Mouse (Mus musculus): ENCODE results near the gene Kcnb1. TPM values are rescaled to one million over a fixed set of nuclear protein-coding genes. Genes with fewer than 3 reads are reported as not detected.
A peak's percentile ranks its signal among the peaks of the same experiment; 100 is the strongest.

The Kcnb1 gene
- polyA plus RNA-seq, 1 experiment from 2014 or later, result 0.65 TPM

GRCm38 (mm10) chr2:167064601-167065295 lies 125.2 kb downstream of the Kcnb1 start:
- 15% methylated on average over 9 of the region's 9 CpGs for WGBS
- no peak for ATAC-seq (ENCODE audit: low read depth)
- Histone ChIP-seq H3K36me3 (ENCODE audit: control insufficient read depth, insufficient read depth, low read length) (peaks cover 16% of the 10 kb centered on the region), H3K4me2 (ENCODE audit: low read depth, low read length) (peak overlapping the region; percentile 62), H3K27me3 (ENCODE audit: control insufficient read depth, insufficient read depth, low read depth, low read length) (no peaks in the 10 kb centered on the region), H3K9ac (ENCODE audit: low read length) (peak overlapping the region; percentile 92), H3K9me3 (ENCODE audit: control insufficient read depth, low read length) (no peaks in the 10 kb centered on the region), H3K4me3 (ENCODE audit: low read length) (peak overlapping the region; percentile 90), H3K27ac (ENCODE audit: low read length) (peak overlapping the region; percentile 0; the same call in 1 of the 2 replicates), H3K4me1 (replicated peaks; ENCODE audit: control insufficient read depth, insufficient read depth, low read length) (peaks cover 25% of the 10 kb centered on the region)

- no peak for ATAC-seq (ENCODE audit: low read depth)
- Histone ChIP-seq H3K9ac (ENCODE audit: low read length) (peak overlapping the region; percentile 92), H3K27ac (ENCODE audit: low read length) (peak overlapping the region; percentile 94), H3K4me1 (replicated peaks; ENCODE audit: control insufficient read depth, insufficient read depth, low read length) (peaks cover 27% of the 10 kb centered on the region), H3K4me3 (ENCODE audit: low read length) (peak overlapping the region; percentile 90), H3K9me3 (ENCODE audit: control insufficient read depth, low read length) (no peaks in the 10 kb centered on the region), H3K27me3 (ENCODE audit: control insufficient read depth, insufficient read depth, low read depth, low read length) (no peaks in the 10 kb centered on the region), H3K4me2 (ENCODE audit: low read depth, low read length) (peak overlapping the region; percentile 62), H3K36me3 (ENCODE audit: control insufficient read depth, insufficient read depth, low read length) (peaks cover 16% of the 10 kb centered on the region)
- WGBS, result under 1% methylated on average over 7 of the region's 7 CpGs
These were observed 126.0 kb downstream of the Kcnb1 start for GRCm38 (mm10) chr2:167063906-167064496.

- Histone ChIP-seq H3K36me3 (ENCODE audit: control insufficient read depth, insufficient read depth, low read length) (peaks cover 16% of the 10 kb centered on the region), H3K9ac (ENCODE audit: low read length) (peak within 1 kb of the TSS; percentile 92), H3K4me3 (ENCODE audit: low read length) (peak within 1 kb of the TSS; percentile 90), H3K27me3 (ENCODE audit: control insufficient read depth, insufficient read depth, low read depth, low read length) (no peaks in the 10 kb centered on the region), H3K27ac (ENCODE audit: low read length) (peak within 1 kb of the TSS; percentile 94), H3K4me2 (ENCODE audit: low read depth, low read length) (peak within 1 kb of the TSS; percentile 92), H3K4me1 (replicated peaks; ENCODE audit: control insufficient read depth, insufficient read depth, low read length) (peaks cover 30% of the 10 kb centered on the region), H3K9me3 (ENCODE audit: control insufficient read depth, low read length) (no peaks in the 10 kb centered on the region)
- under 1% methylated on average over 54 of the region's 57 CpGs for WGBS
- ATAC-seq (ENCODE audit: low read depth), result peak; percentile 96
These were observed 126.7 kb downstream of the Kcnb1 start, which contains the start of gene Znfx1 for GRCm38 (mm10) chr2:167062965-167063880. Gene Znfx1 (minus strand): TSS chr2:167063015.

GRCm38 (mm10) chr2:167062497-167062911 lies 127.5 kb downstream of the Kcnb1 start:
- Histone ChIP-seq H3K4me2 (ENCODE audit: low read depth, low read length) (peak overlapping the region; percentile 92), H3K27ac (ENCODE audit: low read length) (peak overlapping the region; percentile 94), H3K4me3 (ENCODE audit: low read length) (peak overlapping the region; percentile 90), H3K27me3 (ENCODE audit: control insufficient read depth, insufficient read depth, low read depth, low read length) (no peaks in the 10 kb centered on the region), H3K36me3 (ENCODE audit: control insufficient read depth, insufficient read depth, low read length) (peaks cover 16% of the 10 kb centered on the region), H3K4me1 (replicated peaks; ENCODE audit: control insufficient read depth, insufficient read depth, low read length) (peaks cover 30% of the 10 kb centered on the region), H3K9me3 (ENCODE audit: control insufficient read depth, low read length) (no peaks in the 10 kb centered on the region), H3K9ac (ENCODE audit: low read length) (peak overlapping the region; percentile 92)
- WGBS, result under 1% methylated on average over 31 of the region's 60 CpGs
- ATAC-seq (ENCODE audit: low read depth), result peak; percentile 96

DNA sequence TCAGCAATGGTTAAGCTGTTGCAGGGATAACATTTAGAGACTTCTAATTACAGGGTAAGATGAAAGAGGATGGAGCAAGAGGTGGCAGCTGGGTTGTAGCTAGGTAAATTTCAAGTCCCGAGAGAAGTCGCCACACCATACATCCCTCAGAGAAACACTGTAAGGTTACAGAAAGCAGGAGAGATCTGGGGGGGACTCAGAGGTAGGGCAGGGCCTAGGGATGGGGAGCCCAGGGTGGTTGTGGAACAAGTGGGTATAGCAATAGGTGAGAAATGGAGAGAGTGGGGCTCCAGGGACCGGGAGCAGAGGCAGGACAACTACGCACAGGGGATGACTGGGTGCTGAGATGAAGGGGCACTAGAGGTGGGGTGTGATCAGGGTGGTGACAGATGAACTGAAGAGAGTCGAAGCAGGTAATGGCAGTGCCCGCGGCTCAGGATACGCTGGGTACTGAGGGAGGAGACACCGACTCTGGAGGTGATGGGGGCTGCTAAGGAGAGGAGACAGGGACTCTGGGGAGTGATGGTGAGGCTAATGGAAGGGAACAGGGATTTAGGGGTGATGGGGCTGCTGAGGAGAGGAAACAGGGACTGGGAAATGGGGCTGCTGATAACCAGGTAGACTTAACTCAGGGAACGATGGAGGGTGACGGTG lies 128.4 kb downstream of the Kcnb1 start:
- WGBS, result 22% methylated on average over 11 of the region's 11 CpGs
- Histone ChIP-seq H3K4me3 (ENCODE audit: low read length) (peak overlapping the region; percentile 90), H3K27me3 (ENCODE audit: control insufficient read depth, insufficient read depth, low read depth, low read length) (no peaks in the 10 kb centered on the region), H3K36me3 (ENCODE audit: control insufficient read depth, insufficient read depth, low read length) (peaks cover 18% of the 10 kb centered on the region), H3K9ac (ENCODE audit: low read length) (peak overlapping the region; percentile 92), H3K4me1 (replicated peaks; ENCODE audit: control insufficient read depth, insufficient read depth, low read length) (peaks cover 30% of the 10 kb centered on the region), H3K4me2 (ENCODE audit: low read depth, low read length) (peak overlapping the region; percentile 92), H3K27ac (ENCODE audit: low read length) (no peak overlapping the region), H3K9me3 (ENCODE audit: control insufficient read depth, low read length) (no peaks in the 10 kb centered on the region)
- no peak for ATAC-seq (ENCODE audit: low read depth)

GRCm38 (mm10) chr2:167060761-167061160 lies 129.2 kb downstream of the Kcnb1 start:
- Histone ChIP-seq H3K9me3 (ENCODE audit: control insufficient read depth, low read length) (no peaks in the 10 kb centered on the region), H3K4me3 (ENCODE audit: low read length) (no peak overlapping the region), H3K27ac (ENCODE audit: low read length) (no peak overlapping the region; the same call in 1 of the 2 replicates), H3K4me1 (replicated peaks; ENCODE audit: control insufficient read depth, insufficient read depth, low read length) (peaks cover 30% of the 10 kb centered on the region), H3K4me2 (ENCODE audit: low read depth, low read length) (peak overlapping the region; percentile 10; the same call in 1 of the 2 replicates), H3K27me3 (ENCODE audit: control insufficient read depth, insufficient read depth, low read depth, low read length) (no peaks in the 10 kb centered on the region), H3K9ac (ENCODE audit: low read length) (peak overlapping the region; percentile 42), H3K36me3 (ENCODE audit: control insufficient read depth, insufficient read depth, low read length) (peaks cover 19% of the 10 kb centered on the region)
- no peak for ATAC-seq (ENCODE audit: low read depth)

- Histone ChIP-seq H3K4me1 (replicated peaks; ENCODE audit: control insufficient read depth, insufficient read depth, low read length) (peaks cover 31% of the 10 kb centered on the region), H3K4me3 (ENCODE audit: low read length) (no peak overlapping the region), H3K27ac (ENCODE audit: low read length) (no peak overlapping the region; the same call in 1 of the 2 replicates), H3K9ac (ENCODE audit: low read length) (peak overlapping the region; percentile 42), H3K4me2 (ENCODE audit: low read depth, low read length) (peak overlapping the region; percentile 10; the same call in 1 of the 2 replicates), H3K9me3 (ENCODE audit: control insufficient read depth, low read length) (no peaks in the 10 kb centered on the region), H3K36me3 (ENCODE audit: control insufficient read depth, insufficient read depth, low read length) (peaks cover 15% of the 10 kb centered on the region; the same call in 1 of the 2 replicates), H3K27me3 (ENCODE audit: control insufficient read depth, insufficient read depth, low read depth, low read length) (no peaks in the 10 kb centered on the region)
- ATAC-seq (ENCODE audit: low read depth), result no peak
- 57% methylated on average over 3 of the region's 3 CpGs for WGBS
These were observed 129.6 kb downstream of the Kcnb1 start for GRCm38 (mm10) chr2:167060360-167060759.

GRCm38 (mm10) chr2:167059960-167060359 lies 130.0 kb downstream of the Kcnb1 start:
- peak overlapping the region; percentile 35 for H3K9ac ChIP-seq (ENCODE audit: low read length)
- H3K27ac ChIP-seq (ENCODE audit: low read length), result no peak overlapping the region

More at GRCm38 (mm10) chr2:167059960-167060359, 130.0 kb downstream of the Kcnb1 start:
- Histone ChIP-seq H3K36me3 (ENCODE audit: control insufficient read depth, insufficient read depth, low read length) (peaks cover 15% of the 10 kb centered on the region; the same call in 1 of the 2 replicates), H3K9me3 (ENCODE audit: control insufficient read depth, low read length) (no peaks in the 10 kb centered on the region), H3K4me1 (replicated peaks; ENCODE audit: control insufficient read depth, insufficient read depth, low read length) (peaks cover 31% of the 10 kb centered on the region), H3K4me2 (ENCODE audit: low read depth, low read length) (no peak overlapping the region), H3K4me3 (ENCODE audit: low read length) (no peak overlapping the region), H3K27me3 (ENCODE audit: control insufficient read depth, insufficient read depth, low read depth, low read length) (no peaks in the 10 kb centered on the region)
- 60% methylated on average over 12 of the region's 12 CpGs for WGBS
- ATAC-seq (ENCODE audit: low read depth), result no peak
